Mouse (Mus musculus) kidney, adult 2 months (tissue): ENCODE data around the gene Fsip1.

Source experiments
- CTCF ChIP-seq: fragments of 200-500 bp; conservative IDR thresholded peaks from 2 replicates; pipeline ENCODE4 v1.5.1; 2011; ENCODE audit warnings: low read depth, mild to moderate bottlenecking, control low read depth, low read length, moderate library complexity, mixed read lengths; ENCODE audit not compliant: insufficient read depth, insufficient read length
- POLR2A ChIP-seq: fragments of 200-500 bp; IDR thresholded peaks from one replicate; pipeline ENCODE4 v1.6.1; 2011; ENCODE audit warnings: low read depth, low read length, control low read depth

DNA sequence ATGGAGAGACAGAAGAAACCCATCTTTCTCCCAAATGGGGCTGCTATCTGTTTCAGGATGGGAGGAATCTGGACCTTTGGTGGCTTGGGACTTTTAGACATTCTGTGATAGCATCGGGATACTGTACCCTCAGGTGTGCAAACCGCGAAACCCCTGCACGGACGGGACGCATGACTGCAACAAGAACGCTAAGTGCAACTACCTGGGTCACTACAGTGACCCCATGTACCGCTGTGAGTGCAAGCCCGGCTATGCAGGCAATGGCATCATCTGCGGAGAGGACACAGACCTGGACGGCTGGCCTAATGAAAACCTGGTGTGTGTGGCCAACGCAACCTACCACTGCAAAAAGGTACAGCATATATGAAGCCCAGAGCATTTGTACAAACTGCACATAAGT lies 137.1 kb downstream of the Fsip1 start:
- TF ChIP-seq POLR2A (no peak), CTCF (no peak)
